Mouse (Mus musculus) erythroblast, embryonic 14.5 days (primary cell): ENCODE results near the gene Drg1.

ENCODE experiments used
- GATA1 ChIP-seq: IDR thresholded peaks from 2 replicates; pipeline ENCODE4 v1.6.1; 2012; ENCODE audit warnings: low read length, inconsistent platforms, mixed read lengths
- TAL1 ChIP-seq: IDR thresholded peaks from 3 replicates; pipeline ENCODE4 v1.6.1; 2012; ENCODE audit warnings: low read length, inconsistent platforms, mixed read lengths

DNA sequence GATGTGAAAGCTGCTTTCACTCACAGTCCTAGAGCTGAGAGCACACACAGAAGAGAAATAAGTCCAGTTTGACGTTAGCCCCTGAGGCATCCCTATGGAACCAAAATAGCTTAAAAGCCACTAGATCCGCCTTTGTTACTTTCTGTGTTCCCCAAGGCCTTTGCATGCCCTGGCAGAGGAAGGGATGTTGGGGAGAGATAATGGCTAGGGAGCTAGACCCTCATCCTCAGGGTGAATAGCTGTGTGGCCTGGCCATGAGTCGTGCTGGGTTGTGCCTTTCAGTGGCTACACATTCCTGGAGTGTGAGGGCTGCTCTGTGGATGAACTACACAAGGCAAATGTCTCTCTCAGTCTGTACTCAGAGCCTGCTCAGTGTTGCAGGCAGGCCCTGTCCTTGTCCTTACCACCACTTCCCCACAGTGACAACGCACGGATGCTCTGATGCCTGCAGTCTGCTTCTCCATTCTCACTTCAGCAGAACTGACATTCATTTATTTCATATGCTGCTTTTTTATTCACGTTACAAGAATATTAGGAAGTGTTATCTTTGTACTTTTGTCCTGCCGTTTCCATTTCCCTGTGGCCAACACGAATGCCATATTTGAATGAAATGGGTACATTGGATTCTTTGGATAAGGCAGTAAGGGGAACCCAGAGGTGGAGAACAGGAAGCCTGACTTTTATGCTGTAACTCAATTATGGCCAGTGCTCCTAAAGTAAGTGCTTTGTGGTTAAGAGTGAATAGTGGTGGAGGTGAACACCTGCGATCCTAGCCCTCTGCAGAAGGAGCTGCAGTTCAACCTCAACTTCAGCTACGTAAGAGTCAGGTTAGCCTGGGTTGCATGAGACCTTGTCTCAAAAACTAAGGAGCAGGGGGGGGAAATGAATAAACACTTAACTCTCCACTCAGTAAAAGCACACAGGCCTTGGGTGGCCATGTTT, 31.9 kb upstream of the Drg1 start:
- TF ChIP-seq TAL1 (no peak), GATA1 (no peak)
